Mouse (Mus musculus): ENCODE data around the gene Lce1d. TPM values are rescaled to one million over a fixed set of nuclear protein-coding genes. Genes with fewer than 3 reads are reported as not detected.

Gene Lce1d
- polyA plus RNA-seq, 1 experiment, result not detected

GRCm38 (mm10) chr3:92656826-92657225 is 30.2 kb downstream of the Lce1d start, which contains the start of gene Lce1b:
Gene Lce1b (minus strand): TSS chr3:92656926.
- H3K27ac ChIP-seq (ENCODE audit: insufficient read depth, low read length), result no peak within 1 kb of the TSS
- H3K4me3 ChIP-seq (ENCODE audit: insufficient read depth, low read length), result no peak within 1 kb of the TSS
- H3K4me1 ChIP-seq (ENCODE audit: control insufficient read depth, insufficient read depth, low read length), result no peaks in the 10 kb centered on the region
- TF ChIP-seq POLR2A (IDR thresholded peaks at IDR 0.05; ENCODE audit: extremely low read depth, insufficient read depth, low read length), result no peak
- TF ChIP-seq CTCF (IDR thresholded peaks at IDR 0.05; ENCODE audit: extremely low read depth, insufficient read depth, low read length), result no peak

- TF ChIP-seq CTCF (IDR thresholded peaks at IDR 0.05; ENCODE audit: extremely low read depth, insufficient read depth, low read length) (no peak), POLR2A (IDR thresholded peaks at IDR 0.05; ENCODE audit: extremely low read depth, insufficient read depth, low read length) (no peak)
- H3K4me1 ChIP-seq (ENCODE audit: control insufficient read depth, insufficient read depth, low read length), result no peaks in the 10 kb centered on the region
- no peak within 1 kb of the TSS for H3K27ac ChIP-seq (ENCODE audit: insufficient read depth, low read length)
- H3K4me3 ChIP-seq (ENCODE audit: insufficient read depth, low read length), result no peak within 1 kb of the TSS
These were observed 38.8 kb downstream of the Lce1d start, which contains the start of gene Lce1a1 for GRCm38 (mm10) chr3:92648207-92648606. Gene Lce1a1 (minus strand): TSS chr3:92648307.

- Histone ChIP-seq H3K4me3 (ENCODE audit: insufficient read depth, low read length) (no peak overlapping the region), H3K27ac (ENCODE audit: insufficient read depth, low read length) (no peak overlapping the region)
These were observed 47.2 kb downstream of the Lce1d start for GRCm38 (mm10) chr3:92639854-92640253.

GRCm38 (mm10) chr3:92638653-92638991 is 48.4 kb downstream of the Lce1d start:
- no peak for TF ChIP-seq POLR2A (IDR thresholded peaks at IDR 0.05; ENCODE audit: extremely low read depth, insufficient read depth, low read length)
- Histone ChIP-seq H3K4me1 (ENCODE audit: control insufficient read depth, insufficient read depth, low read length) (no peaks in the 10 kb centered on the region), H3K27ac (ENCODE audit: insufficient read depth, low read length) (no peak overlapping the region), H3K4me3 (ENCODE audit: insufficient read depth, low read length) (no peak overlapping the region)

More at GRCm38 (mm10) chr3:92639854-92640253, 47.2 kb downstream of the Lce1d start:
- H3K4me1 ChIP-seq (ENCODE audit: control insufficient read depth, insufficient read depth, low read length), result no peaks in the 10 kb centered on the region
- TF ChIP-seq CTCF (IDR thresholded peaks at IDR 0.05; ENCODE audit: extremely low read depth, insufficient read depth, low read length) (no peak), POLR2A (IDR thresholded peaks at IDR 0.05; ENCODE audit: extremely low read depth, insufficient read depth, low read length) (no peak)

GRCm38 (mm10) chr3:92637745-92638652 is 49.0 kb downstream of the Lce1d start:
- Histone ChIP-seq H3K27ac (ENCODE audit: insufficient read depth, low read length) (no peak overlapping the region), H3K4me3 (ENCODE audit: insufficient read depth, low read length) (no peak overlapping the region), H3K4me1 (ENCODE audit: control insufficient read depth, insufficient read depth, low read length) (no peaks in the 10 kb centered on the region)
- TF ChIP-seq POLR2A (IDR thresholded peaks at IDR 0.05; ENCODE audit: extremely low read depth, insufficient read depth, low read length) (no peak), CTCF (IDR thresholded peaks at IDR 0.05; ENCODE audit: extremely low read depth, insufficient read depth, low read length) (no peak)

Other genes starting within 250 kb of the Lce1d start
- gene Sprr1b, start 248.4 kb downstream of the Lce1d start, polyA plus RNA-seq (2012; rRNA removed), result not detected in 2 replicates
- not detected in 2 replicates for gene Sprr3, start 228.5 kb downstream of the Lce1d start, polyA plus RNA-seq (2012; rRNA removed)
- gene Sprr1a, start 201.3 kb downstream of the Lce1d start, polyA plus RNA-seq (2012; rRNA removed), result 0.26 and 0.42 TPM in 2 replicates
- not detected in 2 replicates for gene Sprr4, start 186.7 kb downstream of the Lce1d start, polyA plus RNA-seq (2012; rRNA removed)
- not detected in 2 replicates for gene 2310046K23Rik, start 152.7 kb downstream of the Lce1d start, polyA plus RNA-seq (2012; rRNA removed)
- gene Ivl, start 113.5 kb downstream of the Lce1d start, polyA plus RNA-seq (2012; rRNA removed), result not detected in 2 replicates
- gene Smcp, start 98.2 kb downstream of the Lce1d start, polyA plus RNA-seq (2012; rRNA removed), result not detected in 2 replicates
- not detected in 2 replicates for gene 2210017I01Rik, start 79.7 kb downstream of the Lce1d start, polyA plus RNA-seq (2012; rRNA removed)
- not detected in 2 replicates for gene Lce6a, start 65.5 kb downstream of the Lce1d start, polyA plus RNA-seq (2012; rRNA removed)
- not detected in 2 replicates for gene Lce1a1, start 38.9 kb downstream of the Lce1d start, polyA plus RNA-seq (2012; rRNA removed)
- not detected in 2 replicates for gene Lce1b, start 30.3 kb downstream of the Lce1d start, polyA plus RNA-seq (2012; rRNA removed)
- gene Lce1a2, start 16.9 kb downstream of the Lce1d start, polyA plus RNA-seq (2012; rRNA removed), result not detected in 2 replicates
- gene Lce1c, start 8.0 kb downstream of the Lce1d start, polyA plus RNA-seq (2012; rRNA removed), result not detected in 2 replicates
- not detected in 2 replicates for gene Lce1e, start 21.9 kb upstream of the Lce1d start, polyA plus RNA-seq (2012; rRNA removed)
- not detected in 2 replicates for gene Lce1f, start 33.1 kb upstream of the Lce1d start, polyA plus RNA-seq (2012; rRNA removed)
- gene Gm38119, start 51.9 kb upstream of the Lce1d start, polyA plus RNA-seq (2012; rRNA removed), result not detected in 2 replicates
- gene Lce1g, start 65.1 kb upstream of the Lce1d start, polyA plus RNA-seq (2012; rRNA removed), result not detected in 2 replicates
- not detected in 2 replicates for gene Lce1h, start 77.9 kb upstream of the Lce1d start, polyA plus RNA-seq (2012; rRNA removed)
- gene Lce1i, start 91.7 kb upstream of the Lce1d start, polyA plus RNA-seq (2012; rRNA removed), result not detected in 2 replicates
- gene Lce1j, start 103.3 kb upstream of the Lce1d start, polyA plus RNA-seq (2012; rRNA removed), result not detected in 2 replicates
- not detected in 2 replicates for gene Lce1k, start 120.7 kb upstream of the Lce1d start, polyA plus RNA-seq (2012; rRNA removed)
- not detected in 2 replicates for gene Kprp, start 140.0 kb upstream of the Lce1d start, polyA plus RNA-seq (2012; rRNA removed)
- gene Lce1l, start 164.1 kb upstream of the Lce1d start, polyA plus RNA-seq (2012; rRNA removed), result not detected in 2 replicates
- not detected in 2 replicates for gene 2310050C09Rik, start 183.0 kb upstream of the Lce1d start, polyA plus RNA-seq (2012; rRNA removed)
- gene Lce3a, start 239.0 kb upstream of the Lce1d start, polyA plus RNA-seq (2012; rRNA removed), result not detected in 2 replicates
- not detected in 2 replicates for gene Lce3b, start 245.8 kb upstream of the Lce1d start, polyA plus RNA-seq (2012; rRNA removed)

Measured in cortical plate, adult 2 months (tissue).